Mouse (Mus musculus) MEL (cell line): Measurements from ENCODE around the gene 4930426L09Rik. TPM values are rescaled to one million over a fixed set of nuclear protein-coding genes. Genes with fewer than 3 reads are reported as not detected.
A peak's percentile ranks its signal among the peaks of the same experiment; 100 is the strongest.

Experiments
- DNase-seq: peaks from one replicate; pipeline ENCODE4 v3.0.0; 2011; ENCODE audit warnings: low read depth, low spot score
- H3K27ac ChIP-seq: 2 replicates; pipeline ENCODE4 v1.5.1; 2012; ENCODE audit warnings: low read depth, mild to moderate bottlenecking, control low read depth, low read length, moderate library complexity; ENCODE audit not compliant: control insufficient read depth
- H3K27me3 ChIP-seq, 2 experiments: fragments of 150-350 bp in 1 of 2; sonication (generic) in 1 of 2; 2 replicates each; pipeline ENCODE4 v1.6.1; 2012; ENCODE audit warnings: low read length in 2 of 2, mild to moderate bottlenecking in 2 of 2, improper control_type of control experiment in 1 of 2, moderate library complexity in 1 of 2; ENCODE audit not compliant: insufficient read depth in 2 of 2, control insufficient read depth in 1 of 2
- H3K36me3 ChIP-seq, 2 experiments: 2 replicates each; pipeline ENCODE4 v1.6.1; 2012 to 2014; ENCODE audit warnings: low read length in 2 of 2, improper control_type of control experiment in 1 of 2, inconsistent platforms in 1 of 2, mild to moderate bottlenecking in 1 of 2; ENCODE audit not compliant: insufficient read depth in 2 of 2, control insufficient read depth in 1 of 2
- H3K4me1 ChIP-seq, 2 experiments: fragments of 150-350 bp in 1 of 2; sonication (generic) in 1 of 2; 2 replicates each; pipeline ENCODE4 v1.6.1; 2012; ENCODE audit warnings: low read length in 2 of 2, improper control_type of control experiment in 1 of 2, mild to moderate bottlenecking in 1 of 2; ENCODE audit not compliant: insufficient read depth in 2 of 2, control insufficient read depth in 1 of 2
- H3K4me3 ChIP-seq, 2 experiments: fragments of 150-350 bp in 1 of 2; sonication (generic) in 1 of 2; 2 replicates each; pipeline ENCODE4 v1.5.1; 2012; ENCODE audit warnings: low read depth in 2 of 2, low read length in 2 of 2, mild to moderate bottlenecking in 2 of 2, moderate library complexity in 2 of 2, control low read depth in 1 of 2, improper control_type of control experiment in 1 of 2; ENCODE audit not compliant: control insufficient read depth in 1 of 2, insufficient read depth in 1 of 2
- H3K79me2 ChIP-seq: 2 replicates; pipeline ENCODE4 v1.6.1; 2012; ENCODE audit warnings: mild to moderate bottlenecking, low read length, moderate library complexity; ENCODE audit not compliant: control insufficient read depth, poor library complexity, insufficient read depth
- H3K9ac ChIP-seq: 2 replicates; pipeline ENCODE4 v1.6.1; 2012; ENCODE audit warnings: low read depth, mild to moderate bottlenecking, control low read depth, low read length, moderate library complexity; ENCODE audit not compliant: control insufficient read depth, poor library complexity, severe bottlenecking
- H3K9me3 ChIP-seq: fragments of 150-350 bp; sonication (generic); replicated peaks from 2 replicates; pipeline ENCODE4 v1.6.1; 2012; ENCODE audit warnings: mild to moderate bottlenecking, low read length, improper control_type of control experiment, moderate library complexity; ENCODE audit not compliant: insufficient read depth
- CHD1 ChIP-seq: IDR thresholded peaks from 2 replicates; pipeline ENCODE4 v1.6.1; 2012; ENCODE audit warnings: low read depth, mild to moderate bottlenecking, inconsistent platforms, low read length, improper control_type of control experiment
- CTCF ChIP-seq, 3 experiments: IDR thresholded peaks in 2 of 3; conservative IDR thresholded peaks in 1 of 3; 2 replicates each; pipeline ENCODE4 v1.5.1; 2011 to 2012; ENCODE audit warnings: low read length in 3 of 3, low read depth in 2 of 3, mild to moderate bottlenecking in 2 of 3, improper control_type of control experiment in 1 of 3, inconsistent platforms in 1 of 3, mixed read lengths in 1 of 3, moderate library complexity in 1 of 3; ENCODE audit not compliant: control insufficient read depth in 1 of 3, insufficient read depth in 1 of 3, poor library complexity in 1 of 3, severe bottlenecking in 1 of 3
- EP300 ChIP-seq, 2 experiments: IDR thresholded peaks; 2 replicates each; pipeline ENCODE4 v1.6.1; 2011; ENCODE audit warnings: improper control_type of control experiment in 2 of 2, low read length in 2 of 2, low read depth in 1 of 2, mild to moderate bottlenecking in 1 of 2
- GABPA ChIP-seq: IDR thresholded peaks from 2 replicates; pipeline ENCODE4 v1.6.1; 2012; ENCODE audit warnings: low read depth, mild to moderate bottlenecking, inconsistent platforms, low read length, improper control_type of control experiment, moderate library complexity
- GATA1 ChIP-seq: IDR thresholded peaks from 2 replicates; pipeline ENCODE4 v1.6.1; 2011; ENCODE audit warnings: low read depth, low read length, improper control_type of control experiment
- HCFC1 ChIP-seq: IDR thresholded peaks from 2 replicates; pipeline ENCODE4 v1.6.1; 2012; ENCODE audit warnings: low read depth, mild to moderate bottlenecking, inconsistent platforms, low read length, improper control_type of control experiment, moderate library complexity
- JUND ChIP-seq: IDR thresholded peaks from 2 replicates; pipeline ENCODE4 v1.6.1; 2011; ENCODE audit warnings: low read depth, mild to moderate bottlenecking, improper control_type of control experiment, low read length
- KAT2A ChIP-seq: conservative IDR thresholded peaks from 2 replicates; pipeline ENCODE4 v1.6.1; 2012; ENCODE audit warnings: low read depth, low read length, improper control_type of control experiment, inconsistent platforms
- MAZ ChIP-seq: IDR thresholded peaks from 2 replicates; pipeline ENCODE4 v1.6.1; 2012; ENCODE audit warnings: low read depth, mild to moderate bottlenecking, inconsistent platforms, low read length, improper control_type of control experiment
- MYC ChIP-seq: IDR thresholded peaks from 2 replicates; pipeline ENCODE4 v1.6.1; 2011; ENCODE audit warnings: low read depth, mild to moderate bottlenecking, low read length, improper control_type of control experiment, moderate library complexity
- POLR2A ChIP-seq, 2 experiments: IDR thresholded peaks; 2 replicates each; pipeline ENCODE4 v1.6.1; 2011 to 2012; ENCODE audit warnings: low read length in 2 of 2, mild to moderate bottlenecking in 2 of 2, control low read depth in 1 of 2, improper control_type of control experiment in 1 of 2, low read depth in 1 of 2, moderate library complexity in 1 of 2; ENCODE audit not compliant: control insufficient read depth in 1 of 2, insufficient read depth in 1 of 2, poor library complexity in 1 of 2
- POLR2AphosphoS2 ChIP-seq: IDR thresholded peaks from 2 replicates; pipeline ENCODE4 v1.6.1; 2011; ENCODE audit warnings: low read length, improper control_type of control experiment
- RAD21 ChIP-seq: IDR thresholded peaks from 2 replicates; pipeline ENCODE4 v1.6.1; 2011; ENCODE audit warnings: mild to moderate bottlenecking, low read depth, low read length, improper control_type of control experiment
- TBP ChIP-seq: IDR thresholded peaks from 2 replicates; pipeline ENCODE4 v1.8.0; 2011; ENCODE audit warnings: low read depth, low read length, improper control_type of control experiment
- TCF12 ChIP-seq: IDR thresholded peaks from 2 replicates; pipeline ENCODE4 v1.6.1; 2014; ENCODE audit warnings: low read depth, mild to moderate bottlenecking, inconsistent platforms, low read length, improper control_type of control experiment, moderate library complexity
- USF2 ChIP-seq, 2 experiments: IDR thresholded peaks; 2 replicates each; pipeline ENCODE4 v1.6.1; 2011 to 2012; ENCODE audit warnings: improper control_type of control experiment in 2 of 2, low read length in 2 of 2, borderline replicate concordance in 1 of 2, inconsistent platforms in 1 of 2, low read depth in 1 of 2, mild to moderate bottlenecking in 1 of 2; ENCODE audit not compliant: insufficient read depth in 1 of 2
- ZC3H11A ChIP-seq: IDR thresholded peaks from 2 replicates; pipeline ENCODE4 v1.6.1; 2012; ENCODE audit warnings: low read depth, mild to moderate bottlenecking, inconsistent platforms, low read length, improper control_type of control experiment
- ZKSCAN1 ChIP-seq: IDR thresholded peaks from 2 replicates; pipeline ENCODE4 v1.6.1; 2012; ENCODE audit warnings: low read depth, mild to moderate bottlenecking, inconsistent platforms, low read length, improper control_type of control experiment, moderate library complexity
- ZMIZ1 ChIP-seq: IDR thresholded peaks from 2 replicates; pipeline ENCODE4 v1.6.1; 2012; ENCODE audit warnings: low read depth, mild to moderate bottlenecking, inconsistent platforms, low read length, improper control_type of control experiment, moderate library complexity
- ZNF384 ChIP-seq: IDR thresholded peaks from 2 replicates; pipeline ENCODE4 v1.6.1; 2012; ENCODE audit warnings: low read depth, mild to moderate bottlenecking, inconsistent platforms, low read length, improper control_type of control experiment
- polyA plus RNA-seq, 2 experiments: library from polyadenylated mRNA; stranded (reverse) in 1 of 2; unstranded in 1 of 2; fragments of >175 nt in 1 of 2; fragments of >200 nt in 1 of 2; gene quantifications; 2 replicates each; pipeline versions ENCODE4 v1.2.1 to v1.2.4; 2012; ENCODE audit warnings: low replicate concordance in 2 of 2, low read depth in 1 of 2; ENCODE audit not compliant: insufficient read length in 2 of 2, insufficient read depth in 1 of 2, missing spikeins in 1 of 2
- total RNA-seq: library from RNA; depleted of rRNA; stranded (reverse); fragments of 300-350 nt; gene quantifications from 2 replicates; pipeline ENCODE4 v1.2.3, GENCODE M21; 2012

The 4930426L09Rik gene
- total and polyA plus RNA-seq, 3 experiments = 0.12 to 0.19 TPM; not detected in 1

GRCm38 (mm10) chr2:19037907-19038570 is 39.9 kb downstream of the 4930426L09Rik start:
- Histone ChIP-seq H3K9ac (no peak overlapping the region), H3K79me2 (no peaks in the 10 kb centered on the region), H3K4me3 (no peak overlapping the region), H3K27ac (no peak overlapping the region), H3K36me3 (no peaks in the 10 kb centered on the region), H3K4me1 (no peaks in the 10 kb centered on the region; a peak in 1 of 4 replicates), H3K9me3 (no peaks in the 10 kb centered on the region), H3K27me3 (no peaks in the 10 kb centered on the region)
- TF ChIP-seq TBP (no peak), CHD1 (no peak), KAT2A (no peak), POLR2A (IDR thresholded peaks at IDR 0.05; ENCODE audit: control insufficient read depth in 1 of 2, insufficient read depth in 1 of 2, low read depth in 1 of 2, low read length in 2 of 2, poor library complexity in 1 of 2) (no peak), USF2 (IDR thresholded peaks at IDR 0.05; ENCODE audit: borderline replicate concordance in 1 of 2, insufficient read depth in 1 of 2, low read depth in 1 of 2, low read length in 2 of 2) (no peak), GATA1 (no peak), HCFC1 (no peak), JUND (no peak), ZC3H11A (no peak), GABPA (no peak), MYC (no peak), EP300 (IDR thresholded peaks at IDR 0.05; ENCODE audit: low read depth in 1 of 2, low read length in 2 of 2) (no peak), CTCF (IDR thresholded peaks at IDR 0.05 in 2 of 3, conservative IDR thresholded peaks at IDR 0.05 in 1 of 3; ENCODE audit: control insufficient read depth in 1 of 3, insufficient read depth in 1 of 3, low read depth in 2 of 3, low read length in 3 of 3, poor library complexity in 1 of 3, severe bottlenecking in 1 of 3) (no peak)
- DNase-seq = no peak

DNA sequence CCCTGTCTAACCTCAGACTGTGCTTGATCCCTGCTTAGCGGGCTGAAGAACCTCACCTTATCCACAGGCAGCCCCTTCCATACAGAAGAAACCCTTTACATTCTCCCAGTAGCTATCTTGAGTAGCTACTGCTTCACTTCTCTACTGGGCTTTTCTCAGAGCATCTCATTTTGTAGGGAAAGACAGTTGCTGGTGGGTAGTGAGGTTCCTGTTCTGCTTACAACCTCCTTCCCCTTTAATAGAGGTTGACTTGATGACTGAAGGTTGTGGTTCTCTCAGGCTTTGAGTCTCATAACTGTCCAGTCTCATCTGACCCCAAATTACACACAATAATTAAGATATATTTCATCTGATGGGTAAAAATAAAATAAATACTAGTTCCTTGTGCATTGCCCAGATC is 50.1 kb downstream of the 4930426L09Rik start:
- Histone ChIP-seq H3K79me2 (no peaks in the 10 kb centered on the region), H3K36me3 (peaks cover 0 to 7% of the 10 kb centered on the region in 2 experiments; a peak in 1 of 4 replicates), H3K9ac (no peak overlapping the region), H3K27me3 (no peaks in the 10 kb centered on the region), H3K27ac (no peak overlapping the region), H3K4me1 (peaks cover 11% of the 10 kb centered on the region in 2 experiments), H3K4me3 (no peak overlapping the region), H3K9me3 (no peaks in the 10 kb centered on the region)
- DNase-seq = peak; percentile 55
- TF ChIP-seq ZC3H11A (no peak), ZKSCAN1 (no peak), ZNF384 (no peak), ZMIZ1 (no peak), EP300 (IDR thresholded peaks at IDR 0.05; ENCODE audit: low read depth in 1 of 2, low read length in 2 of 2) (no peak), TCF12 (no peak), RAD21 (no peak), MAZ (no peak), POLR2AphosphoS2 (no peak), KAT2A (no peak), USF2 (IDR thresholded peaks at IDR 0.05; ENCODE audit: borderline replicate concordance in 1 of 2, insufficient read depth in 1 of 2, low read depth in 1 of 2, low read length in 2 of 2) (no peak), CTCF (IDR thresholded peaks at IDR 0.05 in 2 of 3, conservative IDR thresholded peaks at IDR 0.05 in 1 of 3; ENCODE audit: control insufficient read depth in 1 of 3, insufficient read depth in 1 of 3, low read depth in 2 of 3, low read length in 3 of 3, poor library complexity in 1 of 3, severe bottlenecking in 1 of 3) (no peak)
